Mouse (Mus musculus): ENCODE data around the gene Vopp1. TPM values are rescaled to one million over a fixed set of nuclear protein-coding genes. Genes with fewer than 3 reads are reported as not detected.

The Vopp1 gene
- polyA plus RNA-seq, 1 experiment from 2014 or later = 17.6 TPM

DNA sequence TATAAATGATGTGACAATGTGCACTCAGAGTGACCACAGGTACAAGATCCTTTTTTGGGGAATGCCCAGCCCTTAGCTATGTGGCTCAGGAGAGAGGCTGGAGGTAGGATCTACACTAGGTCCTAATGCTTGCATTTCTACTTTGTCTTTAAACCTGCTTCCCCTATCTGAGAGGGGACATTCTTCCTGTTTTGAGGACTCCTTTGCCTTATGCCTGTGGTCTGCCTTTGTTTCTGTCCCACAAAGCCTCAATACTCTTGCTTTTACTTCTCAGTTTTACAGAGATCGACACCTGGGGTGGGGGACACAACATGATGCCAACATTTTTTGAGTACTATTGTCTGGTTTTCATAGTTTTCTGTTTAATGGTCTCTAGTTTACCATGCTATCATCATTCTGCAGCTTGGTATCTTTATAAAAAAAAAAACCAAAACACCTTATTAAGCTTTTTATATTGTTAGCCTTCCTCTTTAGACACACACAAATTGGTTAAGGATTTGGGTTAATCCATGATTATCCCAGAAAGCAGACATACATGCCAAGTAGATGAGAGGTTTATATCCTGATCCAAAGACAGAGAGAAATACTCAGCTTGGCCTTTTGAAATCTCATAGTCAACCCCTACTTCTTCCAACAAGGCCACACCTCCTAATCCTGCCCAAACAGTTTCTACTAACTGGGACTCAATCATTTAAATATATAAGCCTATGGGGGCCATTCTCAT lies 54.3 kb downstream of the Vopp1 start:
- no peak overlapping the region for H3K4me2 ChIP-seq (replicated peaks; ENCODE audit: low read depth, low read length)
- H3K4me1 ChIP-seq (ENCODE audit: insufficient read depth, low read depth, low read length) = no peaks in the 10 kb centered on the region
- H3K4me3 ChIP-seq (ENCODE audit: low read depth, low read length) = no peak overlapping the region
- ATAC-seq (no peak), DNase-seq (ENCODE audit: low spot score) (no peak)
- no peaks in the 10 kb centered on the region for H3K36me3 ChIP-seq (ENCODE audit: insufficient read depth, low read length)
- no peaks in the 10 kb centered on the region for H3K9me3 ChIP-seq (ENCODE audit: low read length)
- TF ChIP-seq EP300 (IDR thresholded peaks at IDR 0.05) = no peak
- TF ChIP-seq CTCF (IDR thresholded peaks at IDR 0.05) = no peak
- H3K27ac ChIP-seq (ENCODE audit: low read length) = no peak overlapping the region
- no peak overlapping the region for H3K9ac ChIP-seq (replicated peaks; ENCODE audit: low read depth)
- H3K27me3 ChIP-seq (replicated peaks; ENCODE audit: insufficient read depth, low read length) = no peaks in the 10 kb centered on the region
- WGBS = 92% methylated on average over 1 of the region's 1 CpGs

DNA sequence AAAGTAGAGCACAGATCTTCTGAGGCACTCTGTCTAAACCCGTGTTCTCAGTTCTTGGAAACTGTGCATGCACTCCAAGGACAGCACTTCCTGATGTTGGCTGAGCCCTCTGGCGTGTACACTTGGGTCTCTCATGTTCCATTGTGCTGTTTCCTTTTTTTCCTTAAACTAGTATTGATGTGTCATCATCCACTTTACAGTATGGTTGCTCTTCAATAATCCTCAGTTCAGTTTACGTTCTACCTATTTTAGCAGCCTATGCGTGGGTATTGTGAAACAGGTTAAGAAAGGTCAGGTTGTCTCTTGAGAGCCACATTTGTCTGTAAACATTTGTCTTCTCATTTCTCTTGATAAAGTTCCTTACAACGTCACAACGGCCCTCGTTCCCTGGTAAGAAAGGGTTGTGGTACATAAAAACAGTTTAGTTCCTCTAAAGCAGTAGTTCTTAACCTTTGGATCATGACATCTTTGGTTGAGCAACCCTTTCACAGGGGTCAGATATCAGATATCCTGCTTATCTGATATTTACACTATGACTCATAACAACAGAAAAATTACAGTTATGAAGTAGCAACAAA lies 55.9 kb downstream of the Vopp1 start:
- no peaks in the 10 kb centered on the region for H3K4me1 ChIP-seq (ENCODE audit: insufficient read depth, low read depth, low read length)
- no peaks in the 10 kb centered on the region for H3K27me3 ChIP-seq (replicated peaks; ENCODE audit: insufficient read depth, low read length)
- H3K27ac ChIP-seq (ENCODE audit: low read length) = no peak overlapping the region
- H3K9ac ChIP-seq (replicated peaks; ENCODE audit: low read depth) = no peak overlapping the region
- no peak overlapping the region for H3K4me3 ChIP-seq (ENCODE audit: low read depth, low read length)
- no peak for TF ChIP-seq CTCF (IDR thresholded peaks at IDR 0.05)
- no peak for TF ChIP-seq EP300 (IDR thresholded peaks at IDR 0.05)
- ATAC-seq (no peak), DNase-seq (ENCODE audit: low spot score) (peak; percentile 30)
- WGBS = 58% methylated on average over 7 of the region's 7 CpGs
- no peak overlapping the region for H3K4me2 ChIP-seq (replicated peaks; ENCODE audit: low read depth, low read length)
- H3K36me3 ChIP-seq (ENCODE audit: insufficient read depth, low read length) = no peaks in the 10 kb centered on the region
- H3K9me3 ChIP-seq (ENCODE audit: low read length) = no peaks in the 10 kb centered on the region

DNA sequence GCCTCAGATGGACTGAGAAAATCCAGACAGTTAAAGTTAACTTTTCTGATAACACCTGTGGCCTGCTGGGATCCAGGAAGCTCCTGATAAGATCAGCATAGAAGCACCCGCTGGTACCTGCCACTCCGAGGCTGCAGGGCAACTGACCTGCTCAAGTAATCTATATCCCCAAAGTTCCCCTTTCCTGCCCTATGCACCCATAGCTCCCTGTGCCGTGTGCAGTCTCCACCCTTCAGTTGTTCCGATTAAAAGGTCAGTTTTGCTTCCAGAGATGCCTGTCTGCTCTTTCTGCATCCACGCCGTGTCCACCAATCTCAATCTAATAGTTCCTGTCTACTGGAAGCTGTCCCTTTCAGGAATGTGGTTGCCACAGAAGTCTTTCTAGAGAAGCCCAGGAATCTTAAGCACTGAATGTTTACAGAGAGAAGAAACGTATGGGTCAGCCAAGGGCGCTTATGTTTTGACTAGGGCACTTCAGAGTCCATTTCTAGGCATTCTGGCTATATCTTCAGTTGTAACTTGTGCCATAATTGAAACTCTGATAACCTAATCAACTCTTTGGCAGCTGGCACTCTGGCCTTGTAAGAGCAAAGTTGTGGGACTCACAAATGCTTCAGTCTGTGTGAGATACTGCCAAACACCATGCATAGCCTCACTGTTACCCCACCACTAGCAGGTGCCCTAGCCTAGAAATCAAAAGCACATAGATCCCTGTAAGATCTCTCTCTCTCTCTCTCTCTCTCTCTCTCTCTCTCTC lies 57.7 kb downstream of the Vopp1 start:
- no peak overlapping the region for H3K9ac ChIP-seq (replicated peaks; ENCODE audit: low read depth)
- H3K27ac ChIP-seq (ENCODE audit: low read length) = no peak overlapping the region
- no peaks in the 10 kb centered on the region for H3K4me1 ChIP-seq (ENCODE audit: insufficient read depth, low read depth, low read length)
- TF ChIP-seq EP300 (IDR thresholded peaks at IDR 0.05) (no peak), CTCF (IDR thresholded peaks at IDR 0.05) (no peak)
- peak; percentile 45 for ATAC-seq
- H3K27me3 ChIP-seq (replicated peaks; ENCODE audit: insufficient read depth, low read length) = no peaks in the 10 kb centered on the region
- 24% methylated on average over 8 of the region's 8 CpGs for WGBS
- no peak overlapping the region for H3K4me3 ChIP-seq (ENCODE audit: low read depth, low read length)
- H3K9me3 ChIP-seq (ENCODE audit: low read length) = no peaks in the 10 kb centered on the region
- DNase-seq (ENCODE audit: low spot score) = peak; percentile 29
- H3K36me3 ChIP-seq (ENCODE audit: insufficient read depth, low read length) = no peaks in the 10 kb centered on the region
- no peak overlapping the region for H3K4me2 ChIP-seq (replicated peaks; ENCODE audit: low read depth, low read length)

DNA sequence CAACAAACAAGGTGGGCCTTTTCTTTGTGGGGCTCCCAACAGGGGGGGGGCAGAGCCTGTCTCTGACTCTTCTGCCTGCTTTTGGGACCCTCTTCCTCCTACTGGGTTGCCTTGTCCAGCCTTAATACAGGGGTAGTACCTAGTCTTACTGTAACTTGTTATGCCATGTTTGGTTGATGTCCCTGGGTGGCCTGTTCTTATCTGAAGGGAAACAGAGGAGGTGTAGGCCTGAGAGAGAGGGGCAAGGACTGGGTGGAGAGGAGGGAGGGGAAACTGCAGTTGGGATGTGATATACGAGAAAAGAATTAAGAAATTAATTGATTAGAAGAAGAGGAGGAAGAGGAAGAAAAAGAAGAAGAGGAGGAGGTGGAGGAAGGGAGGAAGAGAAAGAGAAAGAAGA lies 58.7 kb downstream of the Vopp1 start:
- H3K36me3 ChIP-seq (ENCODE audit: insufficient read depth, low read length) = no peaks in the 10 kb centered on the region
- H3K9me3 ChIP-seq (ENCODE audit: low read length) = no peaks in the 10 kb centered on the region
- no peak overlapping the region for H3K4me2 ChIP-seq (replicated peaks; ENCODE audit: low read depth, low read length)
- DNase-seq (ENCODE audit: low spot score) (no peak), ATAC-seq (0 out of 2 replicates have a peak, but pooled peaks have one; percentile 19)
- no peaks in the 10 kb centered on the region for H3K4me1 ChIP-seq (ENCODE audit: insufficient read depth, low read depth, low read length)
- no peak for TF ChIP-seq EP300 (IDR thresholded peaks at IDR 0.05)
- no peak for TF ChIP-seq CTCF (IDR thresholded peaks at IDR 0.05)
- no peaks in the 10 kb centered on the region for H3K27me3 ChIP-seq (replicated peaks; ENCODE audit: insufficient read depth, low read length)
- no peak overlapping the region for H3K9ac ChIP-seq (replicated peaks; ENCODE audit: low read depth)
- H3K27ac ChIP-seq (ENCODE audit: low read length) = no peak overlapping the region
- WGBS = 78% methylated on average over 1 of the region's 1 CpGs
- no peak overlapping the region for H3K4me3 ChIP-seq (ENCODE audit: low read depth, low read length)

DNA sequence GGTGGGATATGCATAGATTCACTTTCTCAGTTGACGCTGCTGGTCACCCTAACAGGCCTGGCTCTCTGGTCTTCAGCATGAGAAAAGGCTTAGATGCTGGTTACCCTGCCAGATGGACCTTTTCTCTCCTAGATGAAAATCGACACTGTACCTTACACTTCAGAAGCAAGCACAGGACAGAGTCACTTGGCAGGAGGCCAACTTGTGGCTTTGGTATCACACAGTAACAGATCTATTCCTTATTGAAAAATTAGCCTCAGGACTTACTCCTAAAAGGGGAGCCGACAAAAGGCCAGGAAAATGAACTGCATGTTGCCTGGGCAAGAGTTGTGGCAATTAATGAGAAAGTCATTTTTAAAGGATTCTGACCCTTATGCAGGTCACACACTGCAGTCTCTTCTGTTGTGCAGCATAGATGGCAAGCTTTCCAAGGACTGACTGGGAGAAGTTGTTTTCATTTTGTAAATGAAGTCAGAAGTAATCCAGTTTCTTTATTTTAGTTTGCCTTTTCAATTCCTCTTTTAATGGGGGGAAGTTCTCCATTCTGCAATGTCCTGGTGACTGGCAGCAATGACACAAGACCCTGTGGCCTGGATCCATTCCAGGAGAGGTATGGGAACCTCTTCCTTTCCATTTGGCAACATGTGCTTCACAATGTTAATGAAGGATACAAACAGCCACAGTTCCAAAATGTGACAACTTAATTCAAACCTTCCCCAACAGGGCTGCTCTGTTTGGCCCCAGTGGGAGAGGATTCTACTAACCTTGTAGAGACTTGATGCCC lies 59.7 kb downstream of the Vopp1 start:
- Histone ChIP-seq H3K4me2 (replicated peaks; ENCODE audit: low read depth, low read length) (no peak overlapping the region), H3K9me3 (ENCODE audit: low read length) (no peaks in the 10 kb centered on the region), H3K4me1 (ENCODE audit: insufficient read depth, low read depth, low read length) (no peaks in the 10 kb centered on the region), H3K27ac (ENCODE audit: low read length) (no peak overlapping the region), H3K9ac (replicated peaks; ENCODE audit: low read depth) (no peak overlapping the region), H3K4me3 (ENCODE audit: low read depth, low read length) (no peak overlapping the region), H3K36me3 (ENCODE audit: insufficient read depth, low read length) (no peaks in the 10 kb centered on the region), H3K27me3 (replicated peaks; ENCODE audit: insufficient read depth, low read length) (no peaks in the 10 kb centered on the region)
- peak; percentile 14 for DNase-seq (ENCODE audit: low spot score)
- TF ChIP-seq CTCF (IDR thresholded peaks at IDR 0.05) = no peak
- TF ChIP-seq EP300 (IDR thresholded peaks at IDR 0.05) = no peak
- no peak for ATAC-seq
- 56% methylated on average over 3 of the region's 3 CpGs for WGBS

DNA sequence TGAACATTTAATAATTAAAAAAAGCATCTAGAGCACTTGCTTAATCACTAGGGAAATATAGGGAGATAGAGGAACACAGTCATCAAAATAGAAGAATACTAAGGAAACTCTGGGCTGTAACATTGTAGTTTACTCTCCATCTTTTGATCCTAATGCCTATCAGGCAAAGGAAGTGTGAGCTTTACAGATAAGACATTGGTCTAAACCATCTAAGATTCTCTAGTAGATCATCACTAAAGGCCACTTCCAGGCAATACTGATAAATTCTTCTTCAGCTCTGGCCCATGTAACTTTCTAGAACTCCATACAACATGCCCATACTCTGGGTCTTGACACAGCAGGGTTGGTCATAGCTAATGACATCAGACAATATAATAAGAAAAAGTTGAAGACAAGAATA lies 61.9 kb downstream of the Vopp1 start:
- no peaks in the 10 kb centered on the region for H3K9me3 ChIP-seq (ENCODE audit: low read length)
- no peak overlapping the region for H3K9ac ChIP-seq (replicated peaks; ENCODE audit: low read depth)
- no peaks in the 10 kb centered on the region for H3K36me3 ChIP-seq (ENCODE audit: insufficient read depth, low read length)
- TF ChIP-seq CTCF (IDR thresholded peaks at IDR 0.05) = no peak
- no peak for TF ChIP-seq EP300 (IDR thresholded peaks at IDR 0.05)
- H3K4me1 ChIP-seq (ENCODE audit: insufficient read depth, low read depth, low read length) = no peaks in the 10 kb centered on the region
- ATAC-seq (no peak), DNase-seq (ENCODE audit: low spot score) (no peak)
- H3K4me3 ChIP-seq (ENCODE audit: low read depth, low read length) = no peak overlapping the region
- no peak overlapping the region for H3K27ac ChIP-seq (ENCODE audit: low read length)
- H3K4me2 ChIP-seq (replicated peaks; ENCODE audit: low read depth, low read length) = no peak overlapping the region
- H3K27me3 ChIP-seq (replicated peaks; ENCODE audit: insufficient read depth, low read length) = no peaks in the 10 kb centered on the region
